Mouse (Mus musculus) central nervous system, embryonic 11.5 days (tissue): ENCODE data around the gene F11. TPM values are rescaled to one million over a fixed set of nuclear protein-coding genes. Genes with fewer than 3 reads are reported as not detected.

Experiments used
- polyA plus RNA-seq: library from polyadenylated mRNA; depleted of rRNA; stranded (reverse); fragments of >200 nt; gene quantifications from 2 replicates; pipeline ENCODE4 v1.2.3, GENCODE M21; 2012; rRNA removed

F11 gene
- 0.11 and 0.24 TPM in 2 replicates for polyA plus RNA-seq

DNA sequence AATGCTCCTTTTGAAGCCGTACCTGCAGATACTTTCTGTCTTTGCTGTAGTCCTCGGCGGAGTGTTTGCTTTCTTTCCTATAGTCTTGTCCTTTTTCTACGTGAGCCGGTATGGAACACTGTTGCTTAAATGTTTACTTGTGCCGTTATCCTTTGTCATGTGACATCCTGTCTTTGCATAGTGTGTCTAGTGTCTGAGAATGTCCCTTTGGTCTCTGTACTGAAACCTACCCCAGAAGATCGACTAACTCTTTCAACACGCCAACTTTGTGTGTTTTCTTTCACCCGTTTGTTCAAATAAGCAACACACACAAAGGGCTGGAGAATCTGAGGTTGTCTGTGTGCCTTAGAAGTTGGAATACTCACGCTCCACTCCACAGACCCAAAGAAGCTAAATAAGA, at the start of gene F11:
F11 (minus strand) TSS at position 112 of the 400 bp plus-strand sequence.

DNA sequence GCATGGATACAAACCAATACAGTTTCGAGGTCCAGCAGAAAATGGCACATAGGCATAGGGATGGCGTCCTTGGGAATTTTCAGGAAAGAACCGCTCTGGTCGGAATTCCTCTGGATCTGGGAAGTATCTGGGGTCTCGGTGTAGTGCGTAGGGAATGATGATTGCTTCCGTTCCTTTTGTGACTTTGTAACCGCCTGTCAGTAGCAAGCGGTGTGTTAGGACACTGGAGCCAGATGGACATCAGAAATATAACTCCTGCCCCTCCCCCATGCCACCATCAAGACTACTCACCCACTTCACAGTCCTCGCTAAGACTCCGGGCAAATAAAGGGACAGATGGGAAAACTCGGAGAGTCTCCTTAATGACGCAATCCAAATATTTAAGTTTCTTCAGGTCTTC, 46.5 kb upstream of the F11 start, which contains the start of gene Gm45753:
Gm45753 (minus strand) TSS at position 101 of the 400 bp plus-strand sequence.

DNA sequence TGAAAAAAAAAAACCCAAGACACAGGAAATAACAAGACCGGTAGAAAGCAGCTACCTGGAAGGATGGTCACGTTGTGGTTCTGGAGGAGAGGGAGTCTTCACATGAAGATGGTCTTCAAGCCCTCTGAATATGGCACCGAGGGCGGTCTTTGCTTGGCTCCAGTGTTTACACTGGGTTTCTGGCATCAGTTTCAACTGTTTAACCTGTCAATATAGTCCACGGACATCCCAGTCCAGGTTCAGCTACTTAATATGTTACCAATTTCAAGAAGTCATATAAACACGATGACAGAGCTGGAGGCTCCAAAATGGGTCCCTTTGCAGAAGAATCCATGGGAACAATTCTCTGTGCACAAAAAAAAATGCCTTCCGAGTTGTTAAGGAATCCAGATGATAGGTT, 32.9 kb upstream of the F11 start, which contains the start of gene Klkb1:
Klkb1 (minus strand) TSS at position 173 of the 400 bp plus-strand sequence.

Other genes with a start within 250 kb of the F11 start
- 0.23 and 0.26 TPM in 2 replicates for gene Mtnr1a, start 192.9 kb downstream of the F11 start, polyA plus RNA-seq
- 0.04 and 0.06 TPM in 2 replicates for gene Klkb1, start 32.8 kb upstream of the F11 start, polyA plus RNA-seq
- gene Gm45753, start 46.4 kb upstream of the F11 start, polyA plus RNA-seq = not detected in 2 replicates
- gene Cyp4v3, start 71.2 kb upstream of the F11 start, polyA plus RNA-seq = 1.1 and 1.2 TPM in 2 replicates
- gene Fam149a, start 120.3 kb upstream of the F11 start, polyA plus RNA-seq = 5.8 and 7.7 TPM in 2 replicates
- 0.30 and 0.98 TPM in 2 replicates for gene Tlr3, start 149.0 kb upstream of the F11 start, polyA plus RNA-seq
- 33.0 and 41.6 TPM in 2 replicates for gene Sorbs2, start 245.8 kb upstream of the F11 start, polyA plus RNA-seq